Mouse (Mus musculus): ENCODE measurements around the gene Dcaf11. TPM values are rescaled to one million over a fixed set of nuclear protein-coding genes. Genes with fewer than 3 reads are reported as not detected.

Gene Dcaf11
- 99.9 and 118 TPM in 2 replicates for total RNA-seq (2021)
- long read RNA-seq, experiment 1, transcript Dcaf11-216 (15 exons, 2,624 nt), result minor isoform, 5 of 184 reads
- long read RNA-seq, experiment 1, transcript Dcaf11-206 (14 exons, 2,660 nt), result major isoform, 41 of 184 reads
- long read RNA-seq, experiment 1, transcript Dcaf11-202 (15 exons, 2,538 nt), result minor isoform, 27 of 184 reads
- long read RNA-seq, experiment 1, transcript Dcaf11-201 (15 exons, 2,601 nt), result minor isoform, 8 of 184 reads
- long read RNA-seq, experiment 1, partial matches to known transcripts, result 36 of 184 reads
- long read RNA-seq, experiment 1, other reads (novel, unspliced or antisense), result 63 of 184 reads
- long read RNA-seq, experiment 2, transcript Dcaf11-201 (15 exons, 2,601 nt), result minor isoform, 5 of 162 reads
- long read RNA-seq, experiment 2, transcript Dcaf11-206 (14 exons, 2,660 nt), result major isoform, 51 of 162 reads
- long read RNA-seq, experiment 2, transcript Dcaf11-202 (15 exons, 2,538 nt), result minor isoform, 23 of 162 reads
- long read RNA-seq, experiment 2, transcript Dcaf11-216 (15 exons, 2,624 nt), result minor isoform, 10 of 162 reads
- long read RNA-seq, experiment 2, partial matches to known transcripts, result 33 of 162 reads
- long read RNA-seq, experiment 2, other reads (novel, unspliced or antisense), result 38 of 162 reads

DNA sequence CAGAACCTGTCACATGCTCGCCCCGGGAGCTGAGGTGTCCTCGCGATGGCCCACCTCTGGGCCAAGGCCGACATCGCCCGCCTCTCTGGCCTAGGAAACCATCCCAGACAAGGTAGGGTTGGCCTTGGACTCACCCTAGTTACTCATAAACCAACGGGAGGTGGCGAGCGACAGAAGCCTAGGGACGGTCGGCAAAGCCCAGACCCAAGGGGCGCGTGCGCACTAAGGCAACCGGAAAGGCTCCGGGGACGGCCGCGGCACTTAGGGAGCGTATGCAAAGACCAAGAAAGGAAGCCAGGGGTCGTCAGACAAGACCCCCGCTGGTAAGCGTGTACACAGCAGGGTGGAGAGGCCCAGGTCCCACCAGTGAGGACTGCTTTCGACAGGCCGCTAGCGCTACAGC is at the start of gene Dcaf11:
TSS of gene Dcaf11 (plus strand) at position 208 of the 403 bp plus-strand sequence.
- DNase-seq, result peak; percentile 96

- DNase-seq, result no peak
Observed at GRCm38 (mm10) chr14:55510125-55510731, 49.6 kb upstream of the Dcaf11 start, which contains the start of gene Cpne6. Cpne6 (plus strand) TSS chr14:55510445.

- DNase-seq, result no peak
Observed at GRCm38 (mm10) chr14:55511037-55511436, 48.8 kb upstream of the Dcaf11 start.

DNA sequence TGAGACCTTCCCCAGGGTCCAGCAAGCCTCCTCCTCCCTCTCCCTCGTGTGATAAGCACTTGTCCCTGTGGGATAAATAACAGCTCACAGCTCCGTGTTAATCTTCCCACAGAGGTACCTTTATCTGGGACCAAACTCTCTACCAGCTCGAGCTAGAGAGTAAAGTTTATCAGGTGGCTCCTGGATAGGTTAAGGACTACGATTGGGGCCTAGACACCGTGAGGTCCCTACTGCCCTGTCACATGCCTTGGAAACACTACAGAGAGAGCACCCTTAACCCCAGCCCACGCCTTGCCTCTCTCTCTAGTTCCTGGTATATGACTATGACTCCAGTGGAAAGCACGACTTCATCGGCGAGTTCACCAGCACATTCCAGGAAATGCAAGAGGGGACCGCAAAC is 45.9 kb upstream of the Dcaf11 start:
- no peak for DNase-seq

DNA sequence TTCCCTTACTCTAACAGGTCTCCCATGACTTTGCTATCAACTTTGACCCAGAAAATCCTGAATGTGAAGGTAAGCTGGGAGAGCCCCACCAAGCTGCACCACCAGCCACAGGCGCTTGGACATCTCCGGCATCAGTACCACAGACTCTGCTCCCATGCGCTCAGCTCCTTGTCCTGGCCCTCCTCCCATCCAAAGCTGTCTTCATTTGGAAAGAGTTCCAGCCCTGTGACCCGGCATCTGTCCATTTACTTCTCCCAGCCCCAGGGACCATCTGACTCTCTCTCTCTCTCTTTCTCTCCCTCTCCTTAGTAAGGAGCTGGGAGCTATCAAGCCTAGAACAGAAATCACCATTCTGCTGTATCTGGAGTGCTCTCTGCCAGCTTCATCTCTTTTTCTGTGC is 44.0 kb upstream of the Dcaf11 start:
- no peak for DNase-seq

GRCm38 (mm10) chr14:55518897-55519296 is 40.9 kb upstream of the Dcaf11 start:
- DNase-seq, result no peak

- no peak for DNase-seq
Observed at GRCm38 (mm10) chr14:55519604-55520003, 40.2 kb upstream of the Dcaf11 start.

- DNase-seq, result peak; percentile 49
Observed at GRCm38 (mm10) chr14:55520451-55521361, 39.1 kb upstream of the Dcaf11 start.

- no peak for DNase-seq
Observed at GRCm38 (mm10) chr14:55524062-55524461, 35.7 kb upstream of the Dcaf11 start.

GRCm38 (mm10) chr14:55524785-55525184 is 35.0 kb upstream of the Dcaf11 start, which contains the start of gene Nrl:
Nrl (minus strand) TSS chr14:55524981.
- DNase-seq, result no peak

- DNase-seq, result no peak
Observed at GRCm38 (mm10) chr14:55526674-55527073, 33.1 kb upstream of the Dcaf11 start.

DNA sequence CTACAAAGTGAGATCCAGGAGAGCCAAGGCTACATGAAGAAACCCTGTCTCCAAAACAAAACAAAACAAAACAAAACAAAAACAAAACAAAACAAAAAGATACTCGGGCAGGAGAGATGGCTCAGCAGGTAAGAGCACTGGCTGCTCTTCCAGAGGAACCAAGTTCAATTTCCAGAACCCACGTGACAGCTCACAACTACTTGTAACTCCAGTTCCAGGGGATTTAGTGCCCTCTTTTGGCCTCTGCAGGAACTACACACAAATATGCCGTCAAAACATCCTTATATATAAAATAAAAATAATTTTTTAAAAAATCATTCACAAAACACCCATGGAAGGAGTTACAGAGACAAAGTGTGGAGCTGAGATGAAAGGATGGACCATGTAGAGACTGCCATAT is 31.9 kb upstream of the Dcaf11 start:
- peak; percentile 28 for DNase-seq

DNA sequence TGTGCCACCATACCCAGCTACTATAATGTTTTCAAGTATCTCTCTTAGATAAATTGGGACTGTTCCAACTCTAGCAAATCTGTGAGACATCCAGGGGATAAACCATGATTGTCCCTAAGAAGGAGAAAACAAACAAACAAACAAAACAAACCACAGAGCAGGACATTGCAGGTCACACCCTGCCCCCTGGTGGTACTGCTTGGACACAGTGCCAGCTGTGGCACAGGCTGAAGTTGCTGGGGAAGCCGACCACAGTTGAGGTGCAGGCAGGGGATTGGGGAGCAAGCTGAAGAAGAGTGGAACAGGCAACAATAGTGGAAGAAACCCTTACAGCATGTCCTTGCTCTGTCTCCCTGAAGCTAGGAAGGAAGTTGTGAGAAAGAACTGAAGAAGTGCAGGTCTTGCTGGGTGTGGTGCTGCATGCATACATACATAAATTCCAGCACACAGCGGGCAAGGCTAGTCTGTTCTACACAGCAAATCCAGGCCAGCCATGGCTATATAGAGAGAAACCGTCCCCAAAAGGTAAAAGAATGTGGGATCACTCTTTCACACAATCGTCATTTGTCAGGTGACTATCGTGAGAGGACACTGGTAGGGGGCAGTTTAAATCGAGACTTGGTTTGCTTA is 23.6 kb upstream of the Dcaf11 start:
- DNase-seq, result peak; percentile 74

GRCm38 (mm10) chr14:55540067-55540786 is 19.6 kb upstream of the Dcaf11 start, which contains the start of gene Pck2:
Pck2 (plus strand) TSS chr14:55540266.
- peak; percentile 95 for DNase-seq

- peak; percentile 93 for DNase-seq
Observed at GRCm38 (mm10) chr14:55540787-55541321, 19.0 kb upstream of the Dcaf11 start.

GRCm38 (mm10) chr14:55542268-55542667 is 17.5 kb upstream of the Dcaf11 start:
- no peak for DNase-seq

GRCm38 (mm10) chr14:55544334-55544733 is 15.5 kb upstream of the Dcaf11 start:
- no peak for DNase-seq

DNA sequence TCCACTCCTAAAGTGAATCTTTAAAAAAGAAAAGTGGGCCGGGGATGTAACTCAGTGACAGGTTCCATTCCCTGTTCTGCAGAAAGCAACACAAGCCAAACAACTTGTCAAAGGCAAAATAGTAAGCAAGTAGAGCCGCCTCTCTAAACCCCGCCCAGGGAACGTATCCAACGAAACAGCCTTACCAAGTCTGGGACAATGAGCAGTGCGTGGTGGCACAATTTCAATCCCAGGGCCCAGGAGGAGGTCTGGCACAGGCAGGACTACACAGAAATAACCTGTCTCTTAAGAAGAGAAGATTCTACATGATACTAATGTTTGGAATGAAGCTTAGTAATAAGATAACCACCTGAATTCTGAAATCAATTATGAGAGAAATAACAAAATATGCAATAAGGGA is 9.6 kb upstream of the Dcaf11 start:
- DNase-seq, result no peak

GRCm38 (mm10) chr14:55551347-55551746 is 8.5 kb upstream of the Dcaf11 start:
- no peak for DNase-seq

DNA sequence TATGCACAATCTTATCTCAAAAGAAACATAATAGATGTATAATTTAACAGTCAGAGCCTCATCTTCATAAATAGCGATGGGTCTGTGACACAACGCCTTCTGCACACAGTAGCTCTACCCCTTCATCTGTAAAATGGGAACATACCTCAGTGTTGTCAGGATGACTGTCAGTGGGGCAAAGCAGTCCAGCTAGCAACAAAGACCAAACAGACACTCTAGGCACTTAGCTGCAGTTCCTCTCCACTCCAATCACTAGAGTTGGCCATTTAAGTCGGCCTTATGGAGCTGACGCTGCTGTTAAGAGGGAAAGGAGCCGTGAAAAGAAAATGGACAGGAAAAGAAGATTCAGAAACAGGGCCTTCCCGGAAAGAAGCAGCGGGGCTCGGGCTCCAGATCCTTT is 8.0 kb upstream of the Dcaf11 start:
- DNase-seq, result no peak

Measured in adrenal gland, postnatal 14 days (tissue).